Mouse (Mus musculus) midbrain, embryonic 15.5 days (tissue): Measurements from ENCODE around the gene Acot4. TPM values are rescaled to one million over a fixed set of nuclear protein-coding genes. Genes with fewer than 3 reads are reported as not detected.
"Not testable (repeated sequence)": the region's sequence is repeated elsewhere in the genome, so short reads cannot be mapped to it uniquely, and the experiment has no call there.

Experiments
- ATAC-seq: fragments of 200-750 bp; cut with Nextera tagmentation; replicated peaks from 2 replicates; pipeline ENCODE4 v1.8.0; 2017; ENCODE audit warnings: moderate TSS enrichment
- H3K27ac ChIP-seq: fragments of 300-500 bp; sonication (generic); 2 replicates; pipeline ENCODE4 v1.5.1; 2015; ENCODE audit warnings: mild to moderate bottlenecking, inconsistent platforms
- H3K27me3 ChIP-seq: fragments of 300-500 bp; sonication (generic); replicated peaks from 2 replicates; pipeline ENCODE4 v1.6.1; 2015; ENCODE audit warnings: inconsistent platforms
- H3K36me3 ChIP-seq: fragments of 300-500 bp; sonication (generic); replicated peaks from 2 replicates; pipeline ENCODE4 v1.6.1; 2015; ENCODE audit warnings: inconsistent platforms
- H3K4me1 ChIP-seq: fragments of 300-500 bp; sonication (generic); 2 replicates; pipeline ENCODE4 v1.6.1; 2015; ENCODE audit warnings: inconsistent platforms
- H3K4me2 ChIP-seq: fragments of 300-500 bp; sonication (generic); 2 replicates; pipeline ENCODE4 v1.6.1; 2015; ENCODE audit warnings: inconsistent platforms, mild to moderate bottlenecking, moderate library complexity
- H3K4me3 ChIP-seq: fragments of 300-500 bp; sonication (generic); 2 replicates; pipeline ENCODE4 v1.5.1; 2015; ENCODE audit warnings: mild to moderate bottlenecking, inconsistent platforms
- H3K9ac ChIP-seq: fragments of 300-500 bp; sonication (generic); 2 replicates; pipeline ENCODE4 v1.6.1; 2015; ENCODE audit warnings: mild to moderate bottlenecking, inconsistent platforms
- H3K9me3 ChIP-seq: fragments of 300-500 bp; sonication (generic); 2 replicates; pipeline ENCODE4 v1.6.1; 2016; ENCODE audit warnings: inconsistent platforms
- WGBS: fragments of 180-500 bp; shearing (Covaris S2); methylation state at CpG from one replicate; pipeline ENCODE4 v1.1.7; 2015; ENCODE audit warnings: mixed read lengths; 5-methylcytosine and 5-hydroxymethylcytosine counted together
- polyA plus RNA-seq: library from polyadenylated mRNA; unstranded; fragments of >200 nt; fragmentation: Nextera tagmentation; extraction: Ambion mirVana; gene quantifications from 2 replicates; pipeline ENCODE4 v1.2.1, GENCODE M21; 2015

The Acot4 gene
- polyA plus RNA-seq, 1 experiment from 2014 or later, result 0.71 TPM

- Histone ChIP-seq H3K4me1 (no peaks in the 10 kb centered on the region), H3K27ac (no peak overlapping the region), H3K4me3 (no peak overlapping the region), H3K9ac (no peak overlapping the region), H3K4me2 (no peak overlapping the region), H3K36me3 (no peaks in the 10 kb centered on the region), H3K9me3 (no peaks in the 10 kb centered on the region), H3K27me3 (0 out of 2 replicates have a peak, but pooled peaks cover 4% of the 10 kb centered on the region)
- 80% methylated on average over 4 of the region's 4 CpGs for WGBS
- ATAC-seq, result no peak
Measured at GRCm38 (mm10) chr12:84034108-84034507, 4.1 kb upstream of the Acot4 start.

- H3K9me3 ChIP-seq, H3K27ac ChIP-seq, H3K36me3 ChIP-seq, H3K4me1 ChIP-seq, H3K27me3 ChIP-seq: not testable (repeated sequence)
- peak within 1 kb of the TSS; percentile 66 for H3K4me2 ChIP-seq
- peak; percentile 45; the same call in 1 of the 2 replicates for ATAC-seq
- peak within 1 kb of the TSS; percentile 45 for H3K4me3 ChIP-seq
- WGBS, result 2% methylated on average over 39 of the region's 39 CpGs
- peak within 1 kb of the TSS; percentile 48 for H3K9ac ChIP-seq
Measured at GRCm38 (mm10) chr12:84038691-84039111, 522 bp downstream of the Acot4 start, which contains the start of gene Gm49366. Gene Gm49366 (plus strand): TSS chr12:84038935.

- Histone ChIP-seq H3K36me3 (no peaks in the 10 kb centered on the region), H3K9me3 (no peaks in the 10 kb centered on the region), H3K4me1 (no peaks in the 10 kb centered on the region), H3K4me2 (no peak overlapping the region), H3K4me3 (no peak overlapping the region), H3K27ac (no peak overlapping the region), H3K27me3 (0 out of 2 replicates have a peak, but pooled peaks cover 4% of the 10 kb centered on the region), H3K9ac (no peak overlapping the region)
- WGBS, result 94% methylated on average over 5 of the region's 5 CpGs
- ATAC-seq, result no peak
Measured at GRCm38 (mm10) chr12:84042248-84042647, 4.1 kb downstream of the Acot4 start.

GRCm38 (mm10) chr12:84044045-84044444 is 5.9 kb downstream of the Acot4 start:
- 67% methylated on average over 2 of the region's 2 CpGs for WGBS
- Histone ChIP-seq H3K27ac (no peak overlapping the region), H3K4me3 (no peak overlapping the region), H3K4me2 (no peak overlapping the region), H3K36me3 (no peaks in the 10 kb centered on the region), H3K4me1 (no peaks in the 10 kb centered on the region), H3K9ac (no peak overlapping the region), H3K27me3 (no peaks in the 10 kb centered on the region), H3K9me3 (no peaks in the 10 kb centered on the region)
- no peak for ATAC-seq

GRCm38 (mm10) chr12:84046906-84047305 is 8.7 kb downstream of the Acot4 start:
- H3K9me3 ChIP-seq, result no peaks in the 10 kb centered on the region
- H3K27ac ChIP-seq, result no peak overlapping the region
- WGBS, result 98% methylated on average over 1 of the region's 1 CpGs
- ATAC-seq, result no peak
- no peaks in the 10 kb centered on the region for H3K4me1 ChIP-seq
- H3K9ac ChIP-seq, result no peak overlapping the region
- no peak overlapping the region for H3K4me2 ChIP-seq
- H3K36me3 ChIP-seq, result no peaks in the 10 kb centered on the region
- H3K27me3 ChIP-seq, result no peaks in the 10 kb centered on the region
- H3K4me3 ChIP-seq, result no peak overlapping the region

- H3K27ac ChIP-seq, H3K36me3 ChIP-seq, H3K4me1 ChIP-seq, H3K4me2 ChIP-seq, H3K4me3 ChIP-seq, H3K9me3 ChIP-seq, H3K9ac ChIP-seq, ATAC-seq, H3K27me3 ChIP-seq: not testable (repeated sequence)
- 87% methylated on average over 5 of the region's 5 CpGs for WGBS
Measured at GRCm38 (mm10) chr12:84050744-84051143, 12.6 kb downstream of the Acot4 start.

- Histone ChIP-seq H3K27me3 (peaks cover 8% of the 10 kb centered on the region; the same call in 1 of the 2 replicates), H3K4me2 (peak within 1 kb of the TSS; percentile 84), H3K9me3 (no peaks in the 10 kb centered on the region), H3K9ac (no peak within 1 kb of the TSS), H3K4me3 (peak within 1 kb of the TSS; percentile 50; the same call in 1 of the 2 replicates), H3K27ac (no peak within 1 kb of the TSS), H3K36me3 (no peaks in the 10 kb centered on the region), H3K4me1 (peaks cover 5% of the 10 kb centered on the region)
- WGBS, result 77% methylated on average over 5 of the region's 5 CpGs
- ATAC-seq, result no peak
Measured at GRCm38 (mm10) chr12:84051937-84052474, 13.8 kb downstream of the Acot4 start, which contains the start of gene Acot3. Gene Acot3 (plus strand): TSS chr12:84052144.

GRCm38 (mm10) chr12:84052609-84053008 is 14.4 kb downstream of the Acot4 start:
- ATAC-seq, result no peak
- peak overlapping the region; percentile 84; the same call in 1 of the 2 replicates for H3K4me2 ChIP-seq

GRCm38 (mm10) chr12:84053173-84053572 is 15.0 kb downstream of the Acot4 start:
- ATAC-seq, result no peak
- Histone ChIP-seq H3K36me3 (no peaks in the 10 kb centered on the region), H3K9me3 (no peaks in the 10 kb centered on the region), H3K27me3 (peaks cover 8% of the 10 kb centered on the region; the same call in 1 of the 2 replicates), H3K27ac (no peak overlapping the region), H3K4me3 (peak overlapping the region; percentile 50), H3K9ac (peak overlapping the region; percentile 46), H3K4me1 (peaks cover 5% of the 10 kb centered on the region), H3K4me2 (peak overlapping the region; percentile 84)
- 6% methylated on average over 16 of the region's 16 CpGs for WGBS

More at GRCm38 (mm10) chr12:84052609-84053008, 14.4 kb downstream of the Acot4 start:
- no peak overlapping the region for H3K9ac ChIP-seq
- H3K36me3 ChIP-seq, result no peaks in the 10 kb centered on the region
- no peak overlapping the region for H3K27ac ChIP-seq
- H3K4me1 ChIP-seq, result peaks cover 5% of the 10 kb centered on the region
- H3K27me3 ChIP-seq, result peaks cover 8% of the 10 kb centered on the region; the same call in 1 of the 2 replicates
- no peaks in the 10 kb centered on the region for H3K9me3 ChIP-seq
- WGBS, result 87% methylated on average over 7 of the region's 7 CpGs
- H3K4me3 ChIP-seq, result no peak overlapping the region

- Histone ChIP-seq H3K9me3 (no peaks in the 10 kb centered on the region), H3K36me3 (no peaks in the 10 kb centered on the region), H3K4me2 (peak overlapping the region; percentile 84), H3K9ac (peak overlapping the region; percentile 46), H3K27me3 (peaks cover 8% of the 10 kb centered on the region; the same call in 1 of the 2 replicates), H3K27ac (no peak overlapping the region), H3K4me1 (peaks cover 5% of the 10 kb centered on the region), H3K4me3 (peak overlapping the region; percentile 50)
- no peak for ATAC-seq
- 2% methylated on average over 40 of the region's 46 CpGs for WGBS
Measured at GRCm38 (mm10) chr12:84053679-84054391, 15.7 kb downstream of the Acot4 start.

- H3K4me1 ChIP-seq, result no peaks in the 10 kb centered on the region
- H3K4me3 ChIP-seq, result no peak overlapping the region
- WGBS, result 35% methylated on average over 2 of the region's 2 CpGs
- no peaks in the 10 kb centered on the region for H3K27me3 ChIP-seq
- no peak overlapping the region for H3K9ac ChIP-seq
- H3K27ac ChIP-seq, result no peak overlapping the region
- H3K4me2 ChIP-seq, result no peak overlapping the region
- no peaks in the 10 kb centered on the region for H3K9me3 ChIP-seq
- H3K36me3 ChIP-seq, result no peaks in the 10 kb centered on the region
- ATAC-seq, result no peak
Measured at GRCm38 (mm10) chr12:84060946-84061345, 22.8 kb downstream of the Acot4 start.

GRCm38 (mm10) chr12:84062336-84062735 is 24.2 kb downstream of the Acot4 start:
- H3K27me3 ChIP-seq, result no peaks in the 10 kb centered on the region
- no peaks in the 10 kb centered on the region for H3K9me3 ChIP-seq
- H3K27ac ChIP-seq, result no peak overlapping the region
- H3K4me3 ChIP-seq, result no peak overlapping the region
- ATAC-seq, result no peak
- no peaks in the 10 kb centered on the region for H3K36me3 ChIP-seq
- no peak overlapping the region for H3K4me2 ChIP-seq
- 96% methylated on average over 20 of the region's 20 CpGs for WGBS
- H3K4me1 ChIP-seq, result no peaks in the 10 kb centered on the region
- H3K9ac ChIP-seq, result no peak overlapping the region
